Mouse (Mus musculus) myocyte (in vitro differentiated cells): ENCODE measurements around the gene Dnajc14.

Experiments used
- CEBPB ChIP-seq: IDR thresholded peaks from 2 replicates; pipeline ENCODE4 v1.6.1; 2011; ENCODE audit warnings: mild to moderate bottlenecking, moderate library complexity; ENCODE audit not compliant: poor library complexity, insufficient read depth, severe bottlenecking
- E2F4 ChIP-seq: IDR thresholded peaks from one replicate; pipeline ENCODE4 v1.6.1; 2011; ENCODE audit warnings: mild to moderate bottlenecking, control low read depth, moderate library complexity; ENCODE audit not compliant: insufficient read depth
- MAX ChIP-seq: IDR thresholded peaks from one replicate; pipeline ENCODE4 v1.6.1; 2011; ENCODE audit warnings: low read depth, mild to moderate bottlenecking, control low read depth
- MYOD1 ChIP-seq, 3 experiments: IDR thresholded peaks; one replicate each; pipeline ENCODE4 v1.6.1; 2011; ENCODE audit warnings: control low read depth in 2 of 3, low read depth in 2 of 3, mild to moderate bottlenecking in 2 of 3, moderate library complexity in 1 of 3; ENCODE audit not compliant: insufficient read length in 2 of 3, control insufficient read depth in 1 of 3
- MYOG ChIP-seq, 3 experiments: IDR thresholded peaks; one replicate each; pipeline ENCODE4 v1.6.1; 2011; ENCODE audit warnings: control low read depth in 2 of 3, low read depth in 2 of 3, mild to moderate bottlenecking in 2 of 3; ENCODE audit not compliant: insufficient read length in 2 of 3, control insufficient read depth in 1 of 3, insufficient read depth in 1 of 3
- POLR2A ChIP-seq: IDR thresholded peaks from one replicate; pipeline ENCODE4 v1.6.1; 2011; ENCODE audit warnings: low read depth, mild to moderate bottlenecking, control low read depth, moderate library complexity; ENCODE audit not compliant: insufficient read length
- POLR2AphosphoS2 ChIP-seq: IDR thresholded peaks from one replicate; pipeline ENCODE4 v1.6.1; 2011; ENCODE audit warnings: low read depth, control low read depth; ENCODE audit not compliant: insufficient read length
- REST ChIP-seq: IDR thresholded peaks from one replicate; pipeline ENCODE4 v1.6.1; 2011; ENCODE audit warnings: mild to moderate bottlenecking, control low read depth, moderate library complexity; ENCODE audit not compliant: insufficient read depth, insufficient read length
- SRF ChIP-seq: IDR thresholded peaks from one replicate; pipeline ENCODE4 v1.6.1; 2011; ENCODE audit warnings: low read depth; ENCODE audit not compliant: control insufficient read depth, insufficient read length
- TCF3 ChIP-seq: IDR thresholded peaks from one replicate; pipeline ENCODE4 v1.6.1; 2011; ENCODE audit warnings: low read depth, control low read depth; ENCODE audit not compliant: insufficient read length
- USF1 ChIP-seq: IDR thresholded peaks from one replicate; pipeline ENCODE4 v1.6.1; 2011; ENCODE audit warnings: low read depth, mild to moderate bottlenecking, control low read depth, moderate library complexity

GRCm38 (mm10) chr10:128803771-128804270 lies at the start of gene Dnajc14:
- TF ChIP-seq TCF3 (no peak), MAX (no peak), POLR2A (peak; percentile 55), CEBPB (no peak), MYOD1 (IDR thresholded peaks at IDR 0.05; ENCODE audit: control insufficient read depth in 1 of 3, insufficient read length in 2 of 3, low read depth in 2 of 3) (no peak), USF1 (no peak), REST (no peak), SRF (no peak), E2F4 (no peak), MYOG (IDR thresholded peaks at IDR 0.05; ENCODE audit: control insufficient read depth in 1 of 3, insufficient read depth in 1 of 3, insufficient read length in 2 of 3, low read depth in 2 of 3) (no peak), POLR2AphosphoS2 (no peak)
